Mouse (Mus musculus) frontal cortex, adult 2 months (tissue): Measurements from ENCODE around the gene Zbtb7a. TPM values are rescaled to one million over a fixed set of nuclear protein-coding genes. Genes with fewer than 3 reads are reported as not detected.
A peak's percentile ranks its signal among the peaks of the same experiment; 100 is the strongest.

ENCODE experiments used
- DNase-seq, 2 experiments: peaks; one replicate each; pipeline ENCODE4 v3.0.0; 2022; ENCODE audit warnings: low spot score in 1 of 2; ENCODE audit errors: extremely low spot score in 1 of 2
- polyA plus RNA-seq: library from polyadenylated mRNA; depleted of rRNA; stranded (reverse); fragments of >200 nt; gene quantifications from 2 replicates; pipeline ENCODE4 v1.2.3, GENCODE M21; 2012; rRNA removed

Zbtb7a gene
- polyA plus RNA-seq = 45.1 and 46.0 TPM in 2 replicates

GRCm38 (mm10) chr10:81134966-81135681, at the start of gene Zbtb7a:
Zbtb7a (plus strand) TSS chr10:81135220.
- peak in 1 of 2 experiments; percentile 62 for DNase-seq

GRCm38 (mm10) chr10:81087021-81087420, 48.0 kb upstream of the Zbtb7a start:
- no peak for DNase-seq

GRCm38 (mm10) chr10:81089216-81089615, 45.8 kb upstream of the Zbtb7a start:
- DNase-seq = no peak

GRCm38 (mm10) chr10:81090621-81091020, 44.4 kb upstream of the Zbtb7a start:
- no peak for DNase-seq

- DNase-seq = no peak
Observed at GRCm38 (mm10) chr10:81092465-81093250, 42.4 kb upstream of the Zbtb7a start.

- no peak for DNase-seq
Observed at GRCm38 (mm10) chr10:81094931-81095678, 39.9 kb upstream of the Zbtb7a start.

GRCm38 (mm10) chr10:81105565-81106112, 29.4 kb upstream of the Zbtb7a start, which contains the start of gene Map2k2:
Map2k2 (plus strand) TSS chr10:81105915.
- DNase-seq = peak; percentile 91 to 97

- peak; percentile 50 to 78 for DNase-seq
Observed at GRCm38 (mm10) chr10:81106113-81106721, 28.8 kb upstream of the Zbtb7a start.

GRCm38 (mm10) chr10:81112946-81113345, 22.1 kb upstream of the Zbtb7a start:
- DNase-seq = no peak

GRCm38 (mm10) chr10:81119625-81120024, 15.4 kb upstream of the Zbtb7a start:
- DNase-seq = no peak

- DNase-seq = no peak
Observed at GRCm38 (mm10) chr10:81120650-81121049, 14.4 kb upstream of the Zbtb7a start.

- no peak for DNase-seq
Observed at GRCm38 (mm10) chr10:81122889-81123288, 12.1 kb upstream of the Zbtb7a start.

- peak in 1 of 2 experiments; percentile 52 for DNase-seq
Observed at GRCm38 (mm10) chr10:81123500-81123899, 11.5 kb upstream of the Zbtb7a start.

- no peak for DNase-seq
Observed at GRCm38 (mm10) chr10:81134181-81134587, 836 bp upstream of the Zbtb7a start.

GRCm38 (mm10) chr10:81135831-81136705, 1.0 kb downstream of the Zbtb7a start:
- peak in 1 of 2 experiments; percentile 75 for DNase-seq

- DNase-seq = no peak
Observed at GRCm38 (mm10) chr10:81136706-81137231, 1.7 kb downstream of the Zbtb7a start.

- DNase-seq = peak; percentile 99 to 100
Observed at GRCm38 (mm10) chr10:81137252-81138130, 2.5 kb downstream of the Zbtb7a start.
